Mouse (Mus musculus) liver, embryonic 12.5 days (tissue): ENCODE data around the gene Dync1h1. TPM values are rescaled to one million over a fixed set of nuclear protein-coding genes. Genes with fewer than 3 reads are reported as not detected.
"Not testable (repeated sequence)": the region's sequence is repeated elsewhere in the genome, so short reads cannot be mapped to it uniquely, and the experiment has no call there.

Experiments used
- ATAC-seq: fragments of 200-750 bp; cut with Nextera tagmentation; 2 replicates; pipeline ENCODE4 v1.8.0; 2017; ENCODE audit warnings: moderate number of reproducible peaks, mild to moderate bottlenecking, moderate library complexity
- H3K27ac ChIP-seq: fragments of 300-500 bp; sonication (generic); 2 replicates; pipeline ENCODE4 v1.5.1; 2016; ENCODE audit warnings: mild to moderate bottlenecking
- H3K27me3 ChIP-seq: fragments of 300-500 bp; sonication (generic); replicated peaks from 2 replicates; pipeline ENCODE4 v1.6.1; 2016; ENCODE audit warnings: mild to moderate bottlenecking, moderate library complexity
- H3K36me3 ChIP-seq: fragments of 300-500 bp; sonication (generic); 2 replicates; pipeline ENCODE4 v1.6.1; 2016; ENCODE audit warnings: mild to moderate bottlenecking, moderate library complexity
- H3K4me1 ChIP-seq: fragments of 300-500 bp; sonication (generic); 2 replicates; pipeline ENCODE4 v1.6.1; 2016
- H3K4me2 ChIP-seq: fragments of 300-500 bp; sonication (generic); 2 replicates; pipeline ENCODE4 v1.6.1; 2016; ENCODE audit warnings: mild to moderate bottlenecking, moderate library complexity
- H3K4me3 ChIP-seq: fragments of 300-500 bp; sonication (generic); 2 replicates; pipeline ENCODE4 v1.5.1; 2016; ENCODE audit warnings: mild to moderate bottlenecking, moderate library complexity
- H3K9ac ChIP-seq: fragments of 300-500 bp; sonication (generic); 2 replicates; pipeline ENCODE4 v1.6.1; 2016; ENCODE audit warnings: mild to moderate bottlenecking, moderate library complexity
- H3K9me3 ChIP-seq: fragments of 300-500 bp; sonication (generic); replicated peaks from 2 replicates; pipeline ENCODE4 v1.6.1; 2016; ENCODE audit warnings: mild to moderate bottlenecking, moderate library complexity
- WGBS: fragments of 180-500 bp; shearing (Covaris S2); methylation state at CpG from one replicate; pipeline ENCODE4 v1.1.7; 2016; ENCODE audit not compliant: insufficient replicate concordance; 5-methylcytosine and 5-hydroxymethylcytosine counted together
- polyA plus RNA-seq: library from polyadenylated mRNA; unstranded; fragments of >200 nt; fragmentation: Nextera tagmentation; extraction: Ambion mirVana; gene quantifications from 2 replicates; pipeline ENCODE4 v1.2.1, GENCODE M21; 2016

Gene Dync1h1
- polyA plus RNA-seq, 1 experiment from 2014 or later, result 20.5 TPM

GRCm38 (mm10) chr12:110682561-110683299 lies 81.5 kb downstream of the Dync1h1 start, which contains the start of gene 1700001K19Rik:
Gene 1700001K19Rik, minus strand, starts transcription at chr12:110682619.
- H3K36me3 ChIP-seq, result peaks cover 24% of the 10 kb centered on the region
- no peak within 1 kb of the TSS for H3K4me2 ChIP-seq
- H3K27ac ChIP-seq, result no peak within 1 kb of the TSS
- no peak within 1 kb of the TSS for H3K4me3 ChIP-seq
- H3K4me1 ChIP-seq, result peaks cover 19% of the 10 kb centered on the region
- no peak for ATAC-seq
- no peaks in the 10 kb centered on the region for H3K9me3 ChIP-seq
- WGBS, result 56% methylated on average over 9 of the region's 9 CpGs
- no peak within 1 kb of the TSS for H3K9ac ChIP-seq
- H3K27me3 ChIP-seq, result no peaks in the 10 kb centered on the region

GRCm38 (mm10) chr12:110683580-110683979 lies 82.3 kb downstream of the Dync1h1 start:
- WGBS, result no CpG with 5 or more reads among the region's 1 CpGs
- Histone ChIP-seq H3K4me2 (no peak overlapping the region), H3K36me3 (peaks cover 32% of the 10 kb centered on the region), H3K27me3 (no peaks in the 10 kb centered on the region), H3K4me3 (no peak overlapping the region), H3K4me1 (peaks cover 19% of the 10 kb centered on the region), H3K9ac (no peak overlapping the region), H3K9me3 (no peaks in the 10 kb centered on the region), H3K27ac (no peak overlapping the region)
- no peak for ATAC-seq

GRCm38 (mm10) chr12:110687894-110688734 lies 86.9 kb downstream of the Dync1h1 start:
- H3K4me1 ChIP-seq, result peaks cover 16% of the 10 kb centered on the region
- H3K4me2 ChIP-seq, result no peak overlapping the region
- no peak overlapping the region for H3K9ac ChIP-seq
- H3K36me3 ChIP-seq, result peaks cover 72% of the 10 kb centered on the region
- 73% methylated on average over 12 of the region's 12 CpGs for WGBS
- H3K27me3 ChIP-seq, result no peaks in the 10 kb centered on the region
- H3K4me3 ChIP-seq, result no peak overlapping the region
- no peaks in the 10 kb centered on the region for H3K9me3 ChIP-seq
- ATAC-seq, result no peak
- no peak overlapping the region for H3K27ac ChIP-seq

GRCm38 (mm10) chr12:110688921-110689320 lies 87.7 kb downstream of the Dync1h1 start:
- WGBS, result 77% methylated on average over 3 of the region's 3 CpGs

GRCm38 (mm10) chr12:110689919-110690643 lies 88.8 kb downstream of the Dync1h1 start:
- WGBS, result 71% methylated on average over 6 of the region's 6 CpGs
- ATAC-seq, result peak; percentile 53; the same call in 1 of the 2 replicates
- H3K9me3 ChIP-seq, result no peaks in the 10 kb centered on the region
- H3K36me3 ChIP-seq, result peaks cover 91% of the 10 kb centered on the region
- H3K4me1 ChIP-seq, result peaks cover 20% of the 10 kb centered on the region
- H3K27me3 ChIP-seq, result no peaks in the 10 kb centered on the region
- no peak overlapping the region for H3K9ac ChIP-seq
- 0 out of 2 replicates have a peak overlapping the region, but pooled peaks have one; percentile 28 for H3K27ac ChIP-seq
- no peak overlapping the region for H3K4me3 ChIP-seq
- H3K4me2 ChIP-seq, result no peak overlapping the region

More at GRCm38 (mm10) chr12:110688921-110689320, 87.7 kb downstream of the Dync1h1 start:
- H3K27me3 ChIP-seq, H3K4me2 ChIP-seq, H3K27ac ChIP-seq, H3K9me3 ChIP-seq, ATAC-seq, H3K9ac ChIP-seq, H3K4me3 ChIP-seq: not testable (repeated sequence)
- H3K4me1 ChIP-seq, result peaks cover 23% of the 10 kb centered on the region
- peaks cover 80% of the 10 kb centered on the region for H3K36me3 ChIP-seq

- not testable (repeated sequence) for H3K27ac ChIP-seq, ATAC-seq, H3K27me3 ChIP-seq, H3K9me3 ChIP-seq
- Histone ChIP-seq H3K4me2 (peak overlapping the region; percentile 82), H3K4me3 (peak overlapping the region; percentile 28; the same call in 1 of the 2 replicates), H3K36me3 (peaks cover 65% of the 10 kb centered on the region), H3K9ac (0 out of 2 replicates have a peak overlapping the region, but pooled peaks have one; percentile 10), H3K4me1 (peaks cover 35% of the 10 kb centered on the region)
- WGBS, result 73% methylated on average over 5 of the region's 5 CpGs
Measured at GRCm38 (mm10) chr12:110693378-110693777, 92.1 kb downstream of the Dync1h1 start.

- 4% methylated on average over 55 of the region's 55 CpGs for WGBS
- Histone ChIP-seq H3K27me3 (no peaks in the 10 kb centered on the region), H3K4me1 (peaks cover 59% of the 10 kb centered on the region), H3K27ac (peak overlapping the region; percentile 96), H3K4me2 (peak overlapping the region; percentile 82), H3K9me3 (no peaks in the 10 kb centered on the region), H3K9ac (peak overlapping the region; percentile 100), H3K4me3 (peak overlapping the region; percentile 92), H3K36me3 (peaks cover 41% of the 10 kb centered on the region)
- ATAC-seq, result peak; percentile 44
Measured at GRCm38 (mm10) chr12:110695676-110696171, 94.5 kb downstream of the Dync1h1 start.

GRCm38 (mm10) chr12:110696173-110696974 lies 95.1 kb downstream of the Dync1h1 start:
- Histone ChIP-seq H3K4me3 (peak overlapping the region; percentile 92), H3K27me3 (no peaks in the 10 kb centered on the region), H3K9me3 (no peaks in the 10 kb centered on the region), H3K4me2 (peak overlapping the region; percentile 82), H3K27ac (peak overlapping the region; percentile 96), H3K36me3 (peaks cover 39% of the 10 kb centered on the region), H3K4me1 (peaks cover 65% of the 10 kb centered on the region), H3K9ac (peak overlapping the region; percentile 100)
- WGBS, result under 1% methylated on average over 88 of the region's 89 CpGs
- ATAC-seq, result peak; percentile 85

GRCm38 (mm10) chr12:110696975-110697400 lies 95.7 kb downstream of the Dync1h1 start:
- Histone ChIP-seq H3K4me1 (peaks cover 71% of the 10 kb centered on the region), H3K4me3 (peak overlapping the region; percentile 92), H3K27ac (peak overlapping the region; percentile 93), H3K9me3 (no peaks in the 10 kb centered on the region), H3K9ac (peak overlapping the region; percentile 83), H3K27me3 (no peaks in the 10 kb centered on the region), H3K36me3 (peaks cover 33% of the 10 kb centered on the region), H3K4me2 (peak overlapping the region; percentile 82)
- 24% methylated on average over 9 of the region's 9 CpGs for WGBS
- no peak for ATAC-seq

GRCm38 (mm10) chr12:110697457-110697856 lies 96.2 kb downstream of the Dync1h1 start:
- H3K9ac ChIP-seq, result peak overlapping the region; percentile 83
- H3K4me1 ChIP-seq, result peaks cover 76% of the 10 kb centered on the region
- H3K4me2 ChIP-seq, result peak overlapping the region; percentile 82

More at GRCm38 (mm10) chr12:110697457-110697856, 96.2 kb downstream of the Dync1h1 start:
- peak overlapping the region; percentile 93 for H3K27ac ChIP-seq
- no peaks in the 10 kb centered on the region for H3K27me3 ChIP-seq
- H3K9me3 ChIP-seq, result no peaks in the 10 kb centered on the region
- peaks cover 29% of the 10 kb centered on the region for H3K36me3 ChIP-seq
- H3K4me3 ChIP-seq, result no peak overlapping the region
- no peak for ATAC-seq
- 23% methylated on average over 5 of the region's 5 CpGs for WGBS
